Mouse (Mus musculus) embryo, embryonic 10 days (tissue): ENCODE data around the gene Myrip.
"Not testable (repeated sequence)": the region's sequence is repeated elsewhere in the genome, so short reads cannot be mapped to it uniquely, and the experiment has no call there.

Source experiments
- DNase-seq: peaks from one replicate; pipeline ENCODE4 v3.0.0-alpha.2; 2015; ENCODE audit warnings: low spot score

Gene Myrip

GRCm38 (mm10) chr9:120395188-120395587 lies 93.9 kb downstream of the Myrip start:
- no peak for DNase-seq

- no peak for DNase-seq
Measured at GRCm38 (mm10) chr9:120396579-120397185, 95.4 kb downstream of the Myrip start.

GRCm38 (mm10) chr9:120398289-120398688 lies 97.0 kb downstream of the Myrip start:
- DNase-seq, result no peak

GRCm38 (mm10) chr9:120399537-120399936 lies 98.2 kb downstream of the Myrip start:
- not testable (repeated sequence) for DNase-seq

GRCm38 (mm10) chr9:120402368-120402767 lies 101.1 kb downstream of the Myrip start:
- no peak for DNase-seq

GRCm38 (mm10) chr9:120403661-120404060 lies 102.3 kb downstream of the Myrip start:
- DNase-seq, result no peak

- DNase-seq, result no peak
Measured at GRCm38 (mm10) chr9:120409663-120410181, 108.4 kb downstream of the Myrip start.

- DNase-seq, result peak; percentile 79
Measured at GRCm38 (mm10) chr9:120410421-120410820, 109.1 kb downstream of the Myrip start.

- DNase-seq, result peak; percentile 88
Measured at GRCm38 (mm10) chr9:120415504-120415903, 114.2 kb downstream of the Myrip start.

- no peak for DNase-seq
Measured at GRCm38 (mm10) chr9:120416151-120416550, 114.8 kb downstream of the Myrip start.

- DNase-seq, result no peak
Measured at GRCm38 (mm10) chr9:120416729-120417128, 115.4 kb downstream of the Myrip start.

GRCm38 (mm10) chr9:120418582-120418981 lies 117.3 kb downstream of the Myrip start:
- DNase-seq, result no peak

GRCm38 (mm10) chr9:120424567-120424966 lies 123.3 kb downstream of the Myrip start:
- DNase-seq, result no peak

- peak; percentile 81 for DNase-seq
Measured at GRCm38 (mm10) chr9:120425768-120426167, 124.5 kb downstream of the Myrip start.

- no peak for DNase-seq
Measured at GRCm38 (mm10) chr9:120428181-120428580, 126.9 kb downstream of the Myrip start.

- peak; percentile 77 for DNase-seq
Measured at GRCm38 (mm10) chr9:120433747-120434146, 132.4 kb downstream of the Myrip start.

GRCm38 (mm10) chr9:120435841-120436240 lies 134.5 kb downstream of the Myrip start:
- no peak for DNase-seq

GRCm38 (mm10) chr9:120436854-120437253 lies 135.5 kb downstream of the Myrip start:
- no peak for DNase-seq

GRCm38 (mm10) chr9:120437266-120437876 lies 136.1 kb downstream of the Myrip start:
- no peak for DNase-seq

- no peak for DNase-seq
Measured at GRCm38 (mm10) chr9:120438350-120438749, 137.0 kb downstream of the Myrip start.

- no peak for DNase-seq
Measured at GRCm38 (mm10) chr9:120438781-120439180, 137.5 kb downstream of the Myrip start.

GRCm38 (mm10) chr9:120444642-120445041 lies 143.3 kb downstream of the Myrip start:
- no peak for DNase-seq

- DNase-seq, result no peak
Measured at GRCm38 (mm10) chr9:120449696-120450329, 148.5 kb downstream of the Myrip start.
